Mouse (Mus musculus) embryo, embryonic 10.5 days (tissue): ENCODE measurements at regions not wholly inside any gene's neighbourhood (a gene's known extent, or its start where the extent isn't known, plus 50 kb on each side); places are given as distances from the start of the nearest gene placed in this dataset.

Experiments
- DNase-seq: peaks from one replicate; pipeline ENCODE4 v3.0.0-alpha.2; 2015; ENCODE audit warnings: low spot score

DNA sequence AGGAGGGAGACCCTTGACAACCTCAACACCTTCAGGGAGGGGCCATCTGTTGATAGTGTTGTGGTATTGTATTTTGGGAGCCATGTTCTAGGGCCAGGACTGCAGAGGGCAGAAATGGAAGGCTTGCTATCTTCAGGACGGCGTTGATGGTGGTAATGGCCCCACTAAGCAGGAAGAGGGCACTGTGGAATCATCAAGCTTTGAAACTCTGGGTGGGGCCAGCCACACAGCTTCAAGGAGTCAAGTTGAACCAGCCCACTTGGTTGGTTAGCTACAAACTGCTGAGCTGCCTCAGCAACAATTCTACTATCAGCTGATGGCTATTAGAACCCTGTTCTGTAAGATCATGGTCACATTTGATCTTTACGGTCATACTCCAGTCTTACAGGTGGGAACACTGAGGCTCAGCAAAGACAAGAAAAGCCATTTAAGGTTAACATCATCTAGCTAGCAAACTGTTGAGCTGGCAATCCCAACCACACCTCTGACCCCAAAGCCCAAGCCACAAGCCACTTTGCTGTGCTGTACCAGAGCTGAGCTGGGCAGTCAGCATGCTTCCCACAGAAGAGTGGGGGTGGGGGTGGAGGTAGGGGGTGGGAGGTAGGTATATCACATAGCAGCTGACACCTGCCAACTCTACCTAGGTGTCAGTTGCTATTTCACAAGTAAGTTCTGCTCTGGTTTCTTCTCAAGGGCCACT is 203.9 kb downstream of the Uaca start:
- no peak for DNase-seq

DNA sequence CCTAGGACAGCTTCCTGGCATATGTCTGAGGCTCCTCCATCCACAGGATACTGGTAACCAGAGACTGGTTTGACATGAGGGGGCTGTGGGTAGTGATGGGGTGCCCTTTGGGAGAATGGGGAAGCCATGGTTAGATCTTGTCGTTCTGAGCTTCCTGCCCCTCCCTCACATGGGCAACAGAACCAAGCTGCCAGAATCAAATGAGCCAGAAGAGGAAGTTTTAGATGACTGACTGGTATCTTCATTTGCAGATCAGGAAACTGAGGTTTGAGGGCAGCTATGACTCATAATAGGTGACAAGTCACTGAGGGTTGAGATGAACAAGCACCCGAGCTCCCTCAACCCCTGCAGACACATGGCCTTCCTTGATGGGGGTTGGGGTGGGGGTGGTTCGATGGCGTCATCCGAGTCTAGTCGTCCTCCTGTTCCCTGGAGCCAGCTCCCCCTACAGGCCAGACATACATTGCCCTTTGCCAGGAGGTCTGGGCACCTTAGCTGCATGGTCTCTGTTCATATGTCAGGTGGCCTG is 204.7 kb downstream of the Uaca start:
- no peak for DNase-seq

DNA sequence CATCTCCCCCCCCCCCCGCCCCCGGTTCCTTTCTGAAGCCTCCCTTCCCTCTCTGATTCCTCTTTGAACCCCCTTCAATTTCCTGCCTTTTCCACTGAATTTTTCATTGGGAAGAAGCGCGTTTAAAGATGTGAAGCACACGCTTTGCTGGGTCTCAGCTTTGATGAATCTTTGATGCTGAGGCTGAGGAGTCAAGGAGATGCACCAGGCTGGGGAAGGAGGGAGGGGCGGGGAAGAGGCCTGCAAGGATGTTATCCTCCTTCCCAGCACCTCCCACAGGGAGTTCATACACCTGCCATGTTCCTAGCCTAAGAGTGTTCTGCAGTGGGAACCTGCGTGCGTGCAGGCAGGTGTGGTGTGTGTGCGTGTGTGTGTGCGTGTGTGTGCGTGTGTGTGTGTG is 205.9 kb downstream of the Uaca start:
- no peak for DNase-seq

DNA sequence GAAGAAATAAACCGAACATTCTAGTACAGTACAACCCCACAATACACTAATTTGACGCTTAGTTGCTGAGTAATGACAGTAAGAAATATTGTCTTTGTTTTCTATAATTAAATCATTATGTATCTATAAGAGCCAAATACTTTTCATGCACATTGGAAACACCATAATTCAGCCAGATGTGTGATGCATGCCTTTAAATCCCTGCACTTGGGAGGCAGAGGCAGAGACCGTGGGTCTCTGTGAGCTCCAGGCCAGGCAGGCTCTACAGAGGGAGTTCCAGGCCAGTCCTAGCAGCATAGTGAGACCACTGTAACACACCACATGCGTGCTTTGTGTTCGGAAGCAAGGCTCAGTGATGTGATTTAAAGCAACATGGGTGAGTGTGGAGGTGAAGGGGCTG is 208.2 kb downstream of the Uaca start:
- no peak for DNase-seq

DNA sequence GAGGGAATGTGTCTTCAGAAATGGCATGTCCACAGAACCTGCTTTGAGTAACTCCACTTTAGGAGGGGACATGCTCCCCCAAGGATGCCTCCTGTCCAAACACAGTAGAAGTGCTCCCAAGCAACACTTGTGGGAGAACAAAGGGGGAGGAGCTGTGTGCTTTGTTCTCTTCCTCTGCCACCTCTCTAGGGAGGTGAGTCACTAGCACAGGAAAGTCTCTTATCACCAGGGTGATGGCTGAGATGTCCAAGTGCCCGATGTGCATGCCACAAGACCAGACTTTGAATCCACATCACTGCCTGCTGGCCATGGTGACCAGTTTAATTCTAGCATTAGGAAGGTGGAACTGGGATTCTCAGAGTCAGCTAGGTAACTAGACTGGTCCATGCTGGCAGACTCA is 214.1 kb downstream of the Uaca start:
- DNase-seq: no peak

DNA sequence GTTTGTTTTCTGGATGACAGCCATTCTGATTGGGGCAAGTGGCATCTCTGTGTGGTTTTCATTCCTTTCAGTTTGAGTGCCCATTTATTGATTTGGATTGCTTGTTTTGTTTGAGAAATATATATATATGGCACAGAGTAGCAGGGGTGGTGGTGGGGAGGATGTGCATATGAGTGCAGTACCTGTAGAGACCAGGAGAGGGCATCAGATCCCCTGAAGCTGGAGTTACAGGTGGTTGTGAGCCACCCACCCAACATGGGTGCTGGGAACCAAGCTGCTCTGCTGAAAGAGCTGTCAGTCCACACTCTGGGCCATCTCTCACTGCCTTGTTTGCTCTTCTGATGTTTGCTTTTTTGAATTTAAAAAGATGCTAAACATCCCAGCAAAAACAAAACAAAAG is 216.7 kb downstream of the Uaca start:
- DNase-seq: no peak

DNA sequence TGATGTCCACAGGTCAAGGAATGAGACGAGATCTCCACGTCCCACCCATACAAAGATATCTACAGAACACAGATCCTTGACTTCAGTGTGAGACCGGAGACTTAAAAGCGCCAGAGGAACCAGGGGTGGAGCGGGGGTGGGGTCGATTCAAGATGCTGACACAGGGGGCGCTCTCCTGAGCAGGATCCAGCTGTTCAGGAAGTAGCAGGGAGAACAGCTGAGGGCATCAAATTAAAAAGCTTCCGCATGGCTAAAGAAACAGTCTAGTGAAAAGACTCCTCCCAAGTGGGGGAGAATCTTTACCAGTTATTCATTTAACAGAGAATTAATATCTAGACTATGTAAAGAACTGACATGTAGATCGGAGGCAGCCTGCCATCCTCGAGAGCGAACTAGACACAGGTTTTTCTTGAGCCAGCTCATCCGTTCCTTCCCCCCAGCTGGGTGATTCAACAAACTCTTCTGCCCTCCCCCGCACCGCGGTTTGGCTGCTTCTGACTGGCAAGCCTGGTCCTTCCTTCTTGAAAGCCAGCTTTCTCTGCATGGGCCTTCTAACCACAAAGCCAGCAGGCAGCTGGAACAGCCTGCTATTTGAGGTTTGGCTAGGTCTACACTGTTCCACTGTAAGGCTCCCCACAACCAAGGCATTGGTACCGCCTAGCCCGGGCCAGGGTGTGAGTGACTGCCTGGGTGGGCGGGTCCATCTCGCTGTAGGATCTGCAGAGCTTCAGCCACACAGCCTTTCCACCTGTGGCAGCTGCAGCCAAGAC is 218.6 kb downstream of the Uaca start:
- no peak for DNase-seq

DNA sequence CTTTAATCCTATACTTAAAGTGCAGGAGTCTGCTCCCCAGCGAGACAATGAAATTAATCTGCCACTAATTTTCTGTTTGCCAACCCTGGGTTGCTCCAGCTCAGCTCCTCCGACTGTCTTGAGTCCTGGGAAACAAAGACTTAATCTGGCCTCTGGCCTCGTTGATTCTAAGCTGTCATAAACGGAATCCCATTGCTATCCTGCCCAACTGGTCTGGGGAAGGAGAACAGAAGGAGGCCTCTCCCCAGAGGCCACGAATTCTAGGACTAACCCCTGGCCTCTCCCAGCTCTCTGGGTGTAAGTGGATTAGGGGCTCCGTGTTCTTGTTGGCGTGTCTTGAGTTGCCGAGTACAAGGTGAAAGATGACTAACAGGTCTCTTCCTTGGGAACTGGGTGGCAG is 219.8 kb downstream of the Uaca start:
- no peak for DNase-seq

DNA sequence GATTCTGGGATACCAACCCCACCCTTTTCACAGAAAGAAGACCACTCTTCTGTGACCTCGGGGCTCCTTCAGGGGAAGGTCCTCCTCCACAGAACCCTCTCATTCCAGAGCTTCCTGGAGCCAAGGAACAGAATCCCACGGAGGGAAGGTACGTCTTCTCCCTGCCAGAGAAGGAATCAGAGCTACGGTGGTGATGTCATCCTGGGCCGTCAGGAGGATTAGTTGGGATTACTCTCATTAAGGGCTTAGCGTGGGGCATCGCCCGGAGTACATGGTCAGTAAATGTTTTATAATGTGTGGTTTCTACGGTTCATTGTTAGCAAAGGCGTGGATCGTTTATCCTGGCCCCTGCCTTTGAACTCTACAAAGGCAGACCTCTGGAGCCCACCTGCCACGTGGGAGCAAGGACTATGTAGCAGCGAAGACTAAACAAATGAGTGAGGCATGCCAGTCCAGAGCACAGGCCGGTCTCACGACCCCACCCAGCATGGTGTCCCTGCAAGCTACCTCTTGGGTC is 221.1 kb downstream of the Uaca start:
- no peak for DNase-seq

DNA sequence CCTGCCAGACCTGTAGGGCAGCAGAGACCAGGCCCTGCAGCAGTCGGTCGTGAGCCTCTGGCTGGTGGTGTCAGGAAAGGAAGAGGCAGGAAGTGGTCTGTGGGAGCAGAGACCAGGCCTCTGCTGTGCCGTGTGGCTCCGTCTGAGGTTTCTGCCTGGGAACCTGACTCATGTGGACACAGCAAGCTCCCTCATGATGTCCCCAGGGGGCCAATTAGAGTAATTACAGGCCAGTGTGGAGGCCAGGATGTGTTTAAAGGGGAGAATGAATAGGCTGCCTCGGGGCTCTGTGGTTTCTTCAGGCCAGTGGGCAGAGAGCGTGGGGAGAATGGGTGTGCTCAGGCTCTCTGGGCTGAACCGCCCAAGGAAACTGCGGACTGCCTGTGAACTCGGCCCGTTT is 222.3 kb downstream of the Uaca start:
- DNase-seq: no peak

DNA sequence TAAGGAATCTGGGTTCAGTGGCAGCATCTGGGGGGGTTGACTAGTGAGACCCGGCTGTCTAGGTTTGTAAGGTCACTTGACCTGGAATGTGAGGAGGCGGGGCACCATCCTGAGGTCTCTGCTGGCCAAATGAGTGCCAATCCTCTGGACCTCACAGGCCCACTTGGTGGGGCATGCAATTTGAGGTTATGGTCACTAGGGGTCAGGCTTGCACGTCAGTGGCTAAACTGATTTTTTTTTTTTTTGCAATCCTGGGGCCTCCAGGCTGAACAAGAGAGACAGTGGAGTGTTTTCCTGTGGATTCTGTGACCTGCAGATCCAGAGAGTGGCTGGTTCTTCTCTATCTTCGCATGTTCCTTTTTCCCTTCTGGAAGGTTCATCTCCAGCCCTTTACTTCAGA is 225.6 kb downstream of the Uaca start:
- peak; percentile 52 for DNase-seq

DNA sequence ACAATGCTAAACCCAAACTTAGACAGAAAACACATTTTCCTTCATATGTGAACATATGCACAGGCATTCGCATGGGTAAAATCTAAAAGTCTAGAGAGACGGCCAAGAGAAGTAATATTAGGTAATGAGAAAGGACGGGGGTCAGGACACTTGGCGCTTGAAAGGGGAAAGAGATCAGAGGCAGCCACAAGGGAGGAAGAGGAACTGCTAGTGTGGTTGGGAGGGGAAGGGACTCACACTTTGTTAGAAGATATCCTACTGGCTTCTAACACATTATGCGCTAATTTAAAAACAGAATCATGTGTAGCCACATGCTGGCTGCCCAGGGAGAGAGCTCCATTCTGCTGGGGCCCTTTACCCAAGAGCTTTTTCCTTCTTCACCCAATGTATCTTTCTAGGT is 227.5 kb downstream of the Uaca start:
- no peak for DNase-seq

DNA sequence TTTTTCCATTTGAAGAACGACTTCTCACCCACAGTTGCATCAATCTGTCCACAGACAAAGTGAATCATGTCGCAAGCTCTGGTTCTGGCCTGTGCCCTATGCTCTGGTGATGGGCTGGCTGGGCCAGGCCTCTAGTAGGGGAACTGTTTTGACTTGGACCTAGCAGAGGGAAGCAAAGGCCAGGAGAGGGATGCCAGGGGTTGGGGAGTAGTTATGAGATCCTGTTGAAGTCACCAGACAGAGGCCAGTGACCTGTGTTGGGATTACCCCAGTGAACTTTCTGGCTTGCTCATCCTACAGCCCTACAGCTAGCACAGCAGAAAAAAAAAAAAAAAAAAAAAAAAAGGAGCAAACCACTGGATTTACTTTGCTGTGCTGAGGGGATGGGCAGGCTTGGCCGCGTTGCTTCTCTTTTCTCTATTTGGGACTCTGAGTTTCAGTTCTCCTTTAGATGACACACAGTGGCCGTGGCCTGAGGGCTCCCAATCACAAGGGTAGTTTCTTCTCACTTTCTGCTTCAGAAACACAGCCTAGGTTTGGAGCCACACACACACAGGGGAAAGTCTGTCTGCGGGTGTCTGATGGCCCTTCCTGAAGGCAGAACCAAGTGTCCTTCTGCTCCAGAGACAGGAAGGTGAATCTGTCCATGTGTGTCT is 228.2 kb downstream of the Uaca start:
- no peak for DNase-seq

DNA sequence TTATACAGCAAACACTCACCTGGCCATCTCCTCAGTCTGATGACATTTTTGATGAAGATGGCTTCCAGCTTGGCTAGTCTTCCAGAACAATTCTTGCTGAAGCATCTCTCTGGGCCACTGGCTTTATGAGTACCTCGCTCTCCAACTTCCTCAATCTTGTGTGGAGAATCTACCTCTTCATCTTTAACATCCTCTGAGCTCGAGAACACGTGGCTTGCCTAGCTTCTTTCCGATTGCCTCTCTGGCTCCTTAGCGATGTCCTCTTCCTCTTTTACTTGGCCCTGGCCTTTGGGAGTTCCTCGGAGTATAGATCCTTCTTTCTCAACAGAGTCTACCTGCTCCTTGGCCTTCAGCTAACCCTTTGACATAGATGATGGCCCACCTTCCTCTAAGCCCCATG is 231.0 kb downstream of the Uaca start:
- no peak for DNase-seq

DNA sequence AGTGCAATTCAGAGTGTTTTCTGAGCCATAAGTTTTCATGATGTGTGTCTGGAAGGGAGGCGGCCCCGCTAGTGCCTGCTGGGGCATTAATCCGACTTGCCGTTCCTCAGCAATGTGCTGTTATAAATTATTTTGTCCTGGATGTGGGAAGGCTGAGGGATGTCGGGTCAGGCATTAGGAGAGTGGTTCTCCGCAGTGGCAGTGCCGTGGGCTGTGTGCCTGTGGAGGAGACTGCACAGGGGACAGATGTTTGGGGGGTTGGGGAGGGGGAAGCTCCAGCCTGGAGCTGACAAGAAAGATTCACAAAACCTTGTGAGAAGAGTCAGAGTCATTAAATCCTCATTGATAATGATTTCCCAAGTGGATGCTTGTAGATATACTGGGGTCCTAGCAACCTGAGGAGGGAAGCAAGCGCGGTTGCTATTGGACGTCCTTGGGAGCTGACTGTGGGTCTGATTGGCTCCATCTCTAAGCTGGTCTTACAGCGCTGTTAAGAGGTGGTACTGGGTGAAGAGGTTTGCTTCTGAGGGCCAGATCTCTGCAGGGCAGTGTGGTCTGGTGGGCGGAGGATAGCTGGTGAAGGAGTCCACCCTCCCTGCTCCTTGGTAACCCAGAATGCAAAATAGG is 234.5 kb downstream of the Uaca start:
- DNase-seq: no peak

DNA sequence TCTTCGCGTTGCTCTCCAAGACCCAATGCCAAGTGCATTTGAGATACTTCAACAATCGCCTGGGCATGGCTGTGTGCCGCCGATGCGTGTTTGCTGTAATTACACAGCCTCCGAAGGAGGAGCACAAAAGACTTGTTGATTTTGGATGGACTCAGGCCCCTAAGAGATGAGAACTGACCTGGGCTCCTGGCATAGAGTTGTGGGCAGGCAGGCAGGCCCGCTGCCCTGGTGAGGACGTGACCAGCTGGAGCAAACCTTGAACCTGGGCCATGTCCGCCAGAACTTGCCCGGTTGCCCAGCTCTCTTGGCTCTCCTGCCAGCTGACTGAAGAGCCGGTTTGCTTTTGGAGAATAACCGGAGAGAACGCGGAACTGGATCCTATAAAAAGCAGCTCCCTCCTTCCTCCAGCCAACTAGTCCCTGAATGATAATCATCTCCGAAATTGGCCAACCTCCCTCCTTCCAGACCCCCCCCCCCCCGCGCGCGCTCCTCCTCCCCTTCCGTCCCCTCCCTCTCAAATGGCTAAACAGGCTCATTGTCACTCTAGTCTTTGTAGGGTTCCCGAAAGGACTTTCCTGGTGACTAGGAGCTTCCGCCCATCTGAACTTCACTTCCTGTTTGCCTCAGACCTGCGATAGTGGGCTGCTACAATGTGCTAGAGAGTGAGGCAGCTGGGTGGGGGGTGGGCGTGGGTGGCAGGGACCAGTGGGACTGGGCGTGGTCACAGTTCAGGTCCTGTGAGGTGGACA is 237.5 kb downstream of the Uaca start:
- DNase-seq: no peak

DNA sequence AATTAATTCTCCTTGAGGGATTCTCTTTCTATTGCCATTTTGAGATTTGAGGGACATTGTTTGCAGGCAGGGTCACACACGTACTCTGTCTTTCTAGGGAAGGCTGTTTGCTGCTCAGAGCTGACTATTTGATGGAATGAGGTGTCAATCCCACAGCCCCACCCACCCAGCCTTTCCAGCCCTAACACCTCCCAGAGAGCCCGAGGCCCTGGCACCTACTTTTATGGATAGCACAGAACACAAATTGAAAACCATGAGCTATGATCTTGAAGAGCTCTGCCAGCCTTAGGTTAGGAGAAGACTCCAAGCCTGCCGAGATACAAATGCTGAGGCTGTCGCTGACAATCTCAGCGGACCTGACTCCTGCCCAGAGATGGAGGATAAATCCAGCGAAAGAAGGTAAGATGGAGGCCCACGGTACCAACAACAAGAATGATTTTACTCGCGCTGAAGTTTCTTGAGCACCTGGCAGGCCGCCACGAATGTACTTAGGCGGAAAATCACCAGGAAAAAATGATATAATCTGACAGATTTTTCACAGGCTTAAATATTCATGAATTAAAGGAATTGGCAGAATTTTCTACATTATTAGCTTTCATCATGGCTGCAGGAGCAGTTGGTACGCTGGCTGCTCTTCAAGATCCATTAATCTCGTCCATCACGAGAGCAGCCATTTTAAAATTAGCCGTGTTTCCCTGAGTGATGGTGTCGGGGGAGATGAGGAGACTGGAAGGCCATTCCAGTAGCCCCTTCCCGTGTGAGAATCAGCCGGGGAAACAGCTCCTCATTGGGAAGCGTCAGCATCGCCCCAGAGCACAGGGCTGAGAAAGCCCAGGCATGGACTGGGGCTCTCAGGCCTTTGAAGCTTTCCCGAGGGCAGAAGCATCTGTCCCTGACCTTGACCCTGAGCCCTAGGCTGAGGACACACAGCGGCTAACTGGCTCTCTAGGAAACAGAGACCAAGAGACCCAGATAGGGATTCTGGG is 238.4 kb downstream of the Uaca start:
- no peak for DNase-seq

DNA sequence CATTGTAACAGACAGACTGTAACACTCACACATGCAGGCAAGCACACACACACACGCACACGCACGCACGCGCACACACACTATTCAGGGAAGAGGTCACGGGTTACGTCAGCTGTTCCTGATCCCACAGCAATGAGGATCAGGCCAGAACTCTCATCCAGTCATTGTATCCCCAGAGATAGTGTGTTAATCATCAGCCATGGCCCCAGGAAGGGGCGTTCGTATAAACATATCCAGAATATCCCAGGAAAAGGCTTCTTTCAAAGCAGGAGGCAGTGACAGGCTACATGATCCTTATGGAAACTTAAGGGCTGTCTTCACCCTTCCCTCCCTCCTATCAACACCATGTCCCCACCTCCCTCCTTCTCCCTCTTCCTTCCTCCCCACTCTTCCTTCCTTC is 239.3 kb downstream of the Uaca start:
- DNase-seq: no peak

DNA sequence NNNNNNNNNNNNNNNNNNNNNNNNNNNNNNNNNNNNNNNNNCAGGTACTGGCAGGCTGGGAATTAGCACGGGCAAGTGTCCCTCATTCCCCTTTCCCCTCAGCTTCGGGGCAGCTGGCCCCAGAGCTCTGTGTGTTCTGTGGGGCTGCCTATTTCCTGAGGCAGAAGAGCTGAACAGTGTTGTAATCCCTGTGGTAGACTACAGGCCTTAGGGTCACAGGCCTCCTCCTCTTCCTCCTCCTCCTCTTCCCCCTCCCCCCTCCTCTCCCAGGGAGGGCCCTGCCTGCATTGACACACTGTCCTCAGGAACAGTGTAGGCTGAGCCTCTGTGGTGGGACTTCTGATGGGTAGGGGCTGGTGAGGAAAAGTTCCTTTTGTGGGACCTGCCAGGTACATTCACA is 247.7 kb downstream of the Uaca start:
- no peak for DNase-seq

DNA sequence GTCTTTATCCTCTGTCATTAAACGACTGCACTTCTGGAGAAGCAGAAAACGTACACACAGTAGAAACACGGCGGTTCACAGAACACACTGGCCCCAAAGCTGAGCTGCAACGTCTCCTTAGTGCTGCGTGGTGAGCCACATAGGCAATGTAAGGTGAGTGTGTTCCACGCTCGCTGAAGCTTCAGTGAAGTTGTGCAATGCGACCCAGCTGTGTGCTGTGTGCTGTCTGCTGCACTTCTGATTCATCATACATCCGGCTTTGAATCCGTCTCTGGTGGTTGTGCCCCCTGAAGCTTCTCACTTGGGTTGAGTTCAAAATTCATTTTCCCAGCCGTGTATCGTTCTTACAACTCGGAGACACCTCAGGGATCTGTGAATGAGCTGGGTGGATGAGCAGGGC is 250.6 kb downstream of the Uaca start:
- no peak for DNase-seq
